Mouse (Mus musculus) lung, postnatal 0 days (tissue): ENCODE results near the gene Pias3.

ENCODE experiments used
- CTCF ChIP-seq: IDR thresholded peaks from 2 replicates; pipeline ENCODE4 v1.5.1; 2016; ENCODE audit warnings: antibody characterized with exemption, mild to moderate bottlenecking
- EP300 ChIP-seq: IDR thresholded peaks from 2 replicates; pipeline ENCODE4 v1.6.1; 2016; ENCODE audit warnings: antibody characterized with exemption, mild to moderate bottlenecking, control low read depth

- TF ChIP-seq CTCF (no peak), EP300 (no peak)
These were observed 12.5 kb downstream of the Pias3 start for GRCm38 (mm10) chr3:96708684-96709064.
